Mouse (Mus musculus) myocyte (in vitro differentiated cells): ENCODE measurements around the gene Ift140. TPM values are rescaled to one million over a fixed set of nuclear protein-coding genes. Genes with fewer than 3 reads are reported as not detected.

Experiments used
- H3K27me3 ChIP-seq: one replicate; pipeline ENCODE4 v1.6.1; 2011; ENCODE audit not compliant: control insufficient read depth, insufficient read depth, insufficient read length
- H3K36me3 ChIP-seq: one replicate; pipeline ENCODE4 v1.6.1; 2011; ENCODE audit not compliant: control insufficient read depth, insufficient read depth
- H3K4me2 ChIP-seq: one replicate; pipeline ENCODE4 v1.6.1; 2011; ENCODE audit warnings: low read depth, control low read depth
- H3K4me3 ChIP-seq: one replicate; pipeline ENCODE4 v1.5.1; 2011; ENCODE audit warnings: mild to moderate bottlenecking, control low read depth, moderate library complexity
- H3K79me2 ChIP-seq: one replicate; pipeline ENCODE4 v1.6.1; 2011; ENCODE audit not compliant: control insufficient read depth, insufficient read depth
- H3ac ChIP-seq: one replicate; pipeline ENCODE4 v1.6.1; 2011; ENCODE audit not compliant: control insufficient read depth, insufficient read length
- CEBPB ChIP-seq: IDR thresholded peaks from 2 replicates; pipeline ENCODE4 v1.6.1; 2011; ENCODE audit warnings: mild to moderate bottlenecking, moderate library complexity; ENCODE audit not compliant: poor library complexity, insufficient read depth, severe bottlenecking
- E2F4 ChIP-seq: IDR thresholded peaks from one replicate; pipeline ENCODE4 v1.6.1; 2011; ENCODE audit warnings: mild to moderate bottlenecking, control low read depth, moderate library complexity; ENCODE audit not compliant: insufficient read depth
- MAX ChIP-seq: IDR thresholded peaks from one replicate; pipeline ENCODE4 v1.6.1; 2011; ENCODE audit warnings: low read depth, mild to moderate bottlenecking, control low read depth
- MYOD1 ChIP-seq, 3 experiments: IDR thresholded peaks; one replicate each; pipeline ENCODE4 v1.6.1; 2011; ENCODE audit warnings: control low read depth in 2 of 3, low read depth in 2 of 3, mild to moderate bottlenecking in 2 of 3, moderate library complexity in 1 of 3; ENCODE audit not compliant: insufficient read length in 2 of 3, control insufficient read depth in 1 of 3
- MYOG ChIP-seq, 3 experiments: IDR thresholded peaks; one replicate each; pipeline ENCODE4 v1.6.1; 2011; ENCODE audit warnings: control low read depth in 2 of 3, low read depth in 2 of 3, mild to moderate bottlenecking in 2 of 3; ENCODE audit not compliant: insufficient read length in 2 of 3, control insufficient read depth in 1 of 3, insufficient read depth in 1 of 3
- POLR2A ChIP-seq: IDR thresholded peaks from one replicate; pipeline ENCODE4 v1.6.1; 2011; ENCODE audit warnings: low read depth, mild to moderate bottlenecking, control low read depth, moderate library complexity; ENCODE audit not compliant: insufficient read length
- POLR2AphosphoS2 ChIP-seq: IDR thresholded peaks from one replicate; pipeline ENCODE4 v1.6.1; 2011; ENCODE audit warnings: low read depth, control low read depth; ENCODE audit not compliant: insufficient read length
- REST ChIP-seq: IDR thresholded peaks from one replicate; pipeline ENCODE4 v1.6.1; 2011; ENCODE audit warnings: mild to moderate bottlenecking, control low read depth, moderate library complexity; ENCODE audit not compliant: insufficient read depth, insufficient read length
- SRF ChIP-seq: IDR thresholded peaks from one replicate; pipeline ENCODE4 v1.6.1; 2011; ENCODE audit warnings: low read depth; ENCODE audit not compliant: control insufficient read depth, insufficient read length
- TCF12 ChIP-seq: IDR thresholded peaks from one replicate; pipeline ENCODE4 v1.6.1; 2011; ENCODE audit warnings: mild to moderate bottlenecking, control low read depth; ENCODE audit not compliant: poor library complexity, insufficient read depth, severe bottlenecking
- TCF3 ChIP-seq: IDR thresholded peaks from one replicate; pipeline ENCODE4 v1.6.1; 2011; ENCODE audit warnings: low read depth, control low read depth; ENCODE audit not compliant: insufficient read length
- USF1 ChIP-seq: IDR thresholded peaks from one replicate; pipeline ENCODE4 v1.6.1; 2011; ENCODE audit warnings: low read depth, mild to moderate bottlenecking, control low read depth, moderate library complexity
- polyA plus RNA-seq: library from polyadenylated mRNA; unstranded; fragments of >200 nt; fragmentation: generic; extraction: Trizol; gene quantifications from one replicate; pipeline ENCODE4 v1.2.1, GENCODE M21; 2012; ENCODE audit warnings: missing spikeins

The Ift140 gene
- polyA plus RNA-seq, 1 experiment = 8.9 TPM

DNA sequence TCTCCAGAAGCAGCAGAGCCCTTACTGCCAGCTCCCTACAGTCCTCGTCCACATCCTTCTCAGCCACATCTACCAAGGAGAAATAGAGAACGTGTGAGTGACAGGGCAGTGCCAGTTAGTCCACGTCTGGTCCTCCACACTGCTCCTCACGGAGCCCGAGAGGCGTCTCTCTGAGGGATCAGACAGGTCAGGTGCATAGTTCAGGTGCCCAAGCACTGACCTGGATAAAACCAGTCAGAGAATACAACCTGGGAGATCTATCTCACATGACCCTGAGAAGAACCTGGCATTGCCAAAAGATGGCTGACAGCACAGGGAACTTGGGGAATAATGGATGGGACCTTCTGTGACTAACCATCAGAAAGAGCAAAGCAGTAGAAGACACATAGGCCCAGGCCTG is 84.2 kb downstream of the Ift140 start:
- no peak overlapping the region for H3K4me2 ChIP-seq
- H3K27me3 ChIP-seq = no peaks in the 10 kb centered on the region
- H3K4me3 ChIP-seq = no peak overlapping the region
- H3K36me3 ChIP-seq = no peaks in the 10 kb centered on the region
- TF ChIP-seq SRF (no peak), POLR2A (no peak), TCF12 (no peak), USF1 (no peak), TCF3 (no peak), POLR2AphosphoS2 (no peak), MYOG (IDR thresholded peaks at IDR 0.05; ENCODE audit: control insufficient read depth in 1 of 3, insufficient read depth in 1 of 3, insufficient read length in 2 of 3, low read depth in 2 of 3) (no peak), MYOD1 (IDR thresholded peaks at IDR 0.05; ENCODE audit: control insufficient read depth in 1 of 3, insufficient read length in 2 of 3, low read depth in 2 of 3) (no peak), REST (no peak), MAX (no peak)
- H3ac ChIP-seq = no peak overlapping the region
- no peaks in the 10 kb centered on the region for H3K79me2 ChIP-seq

GRCm38 (mm10) chr17:25101338-25101737 is 85.5 kb downstream of the Ift140 start:
- Histone ChIP-seq H3K4me2 (no peak overlapping the region), H3K36me3 (no peaks in the 10 kb centered on the region), H3K27me3 (no peaks in the 10 kb centered on the region), H3K79me2 (no peaks in the 10 kb centered on the region), H3ac (no peak overlapping the region), H3K4me3 (no peak overlapping the region)
- TF ChIP-seq E2F4 = no peak
- TF ChIP-seq TCF3 = no peak
- no peak for TF ChIP-seq TCF12
- no peak for TF ChIP-seq MAX
- no peak for TF ChIP-seq CEBPB
- TF ChIP-seq USF1 = no peak
- TF ChIP-seq REST = no peak
- no peak for TF ChIP-seq MYOD1 (IDR thresholded peaks at IDR 0.05; ENCODE audit: control insufficient read depth in 1 of 3, insufficient read length in 2 of 3, low read depth in 2 of 3)
- no peak for TF ChIP-seq POLR2AphosphoS2
- no peak for TF ChIP-seq POLR2A
- TF ChIP-seq SRF = no peak
- TF ChIP-seq MYOG (IDR thresholded peaks at IDR 0.05; ENCODE audit: control insufficient read depth in 1 of 3, insufficient read depth in 1 of 3, insufficient read length in 2 of 3, low read depth in 2 of 3) = no peak

DNA sequence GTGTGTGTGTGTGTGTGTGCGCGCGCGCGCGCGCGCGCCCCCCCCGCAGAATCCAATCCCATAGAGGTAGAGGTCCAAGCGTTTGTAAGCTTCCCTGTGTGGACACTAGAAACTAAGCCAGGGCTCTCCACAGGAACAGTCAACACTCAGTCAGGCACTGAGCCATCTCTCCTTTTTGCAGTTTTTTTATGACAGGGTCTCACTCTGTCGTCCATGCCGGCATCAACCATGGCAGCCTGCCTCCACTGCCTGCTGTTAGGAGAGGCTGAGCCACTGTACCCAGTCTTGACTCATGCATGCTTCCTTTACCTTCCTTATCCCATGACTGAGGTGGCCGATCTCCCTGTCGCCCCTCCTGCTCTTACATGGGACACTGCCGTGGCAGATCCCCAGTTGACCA is 91.9 kb downstream of the Ift140 start:
- no peaks in the 10 kb centered on the region for H3K27me3 ChIP-seq
- H3K79me2 ChIP-seq = no peaks in the 10 kb centered on the region
- TF ChIP-seq TCF3 (no peak), SRF (no peak), POLR2A (no peak), MAX (no peak), TCF12 (no peak), POLR2AphosphoS2 (no peak), REST (no peak)
- H3K36me3 ChIP-seq = no peaks in the 10 kb centered on the region
- H3K4me2 ChIP-seq = no peak overlapping the region
- H3K4me3 ChIP-seq = no peak overlapping the region
- H3ac ChIP-seq = no peak overlapping the region

DNA sequence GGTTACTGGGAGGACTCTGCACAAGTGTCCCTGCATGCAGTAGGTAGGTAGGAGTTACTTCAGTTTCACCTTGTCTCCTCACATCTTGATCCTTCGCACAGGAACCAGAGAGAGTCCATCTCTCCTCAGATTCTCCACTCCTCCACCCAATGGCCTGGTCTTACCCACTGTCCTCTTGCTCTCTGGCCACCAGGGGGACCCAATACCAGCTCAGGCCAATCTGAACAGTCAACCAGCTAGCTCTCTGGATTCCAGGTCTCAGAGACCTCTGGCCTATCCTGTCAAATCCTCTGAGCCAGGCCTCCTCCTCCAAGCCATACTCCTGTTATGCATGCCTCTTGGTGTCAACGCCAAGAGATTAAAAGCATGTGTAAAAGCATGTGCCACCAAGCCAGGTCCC is 93.7 kb downstream of the Ift140 start:
- no peaks in the 10 kb centered on the region for H3K36me3 ChIP-seq
- no peak overlapping the region for H3ac ChIP-seq
- peaks cover 2% of the 10 kb centered on the region for H3K79me2 ChIP-seq
- no peaks in the 10 kb centered on the region for H3K27me3 ChIP-seq
- TF ChIP-seq POLR2A (no peak), MAX (no peak), TCF3 (no peak), E2F4 (no peak)
- no peak overlapping the region for H3K4me2 ChIP-seq
- no peak overlapping the region for H3K4me3 ChIP-seq

GRCm38 (mm10) chr17:25110590-25110989 is 94.7 kb downstream of the Ift140 start:
- Histone ChIP-seq H3K4me2 (no peak overlapping the region), H3K79me2 (peaks cover 7% of the 10 kb centered on the region), H3ac (no peak overlapping the region), H3K4me3 (no peak overlapping the region), H3K27me3 (no peaks in the 10 kb centered on the region), H3K36me3 (no peaks in the 10 kb centered on the region)
- no peak for TF ChIP-seq TCF12
- peak in 2 of 3 experiments; percentile 86 to 88 for TF ChIP-seq MYOG (IDR thresholded peaks at IDR 0.05; ENCODE audit: control insufficient read depth in 1 of 3, insufficient read depth in 1 of 3, insufficient read length in 2 of 3, low read depth in 2 of 3)
- TF ChIP-seq TCF3 = peak; percentile 31
- peak in 2 of 3 experiments; percentile 77 to 81 for TF ChIP-seq MYOD1 (IDR thresholded peaks at IDR 0.05; ENCODE audit: control insufficient read depth in 1 of 3, insufficient read length in 2 of 3, low read depth in 2 of 3)
- TF ChIP-seq USF1 = no peak
- TF ChIP-seq MAX = no peak
